Mouse (Mus musculus): ENCODE data around the gene Csad.

DNA sequence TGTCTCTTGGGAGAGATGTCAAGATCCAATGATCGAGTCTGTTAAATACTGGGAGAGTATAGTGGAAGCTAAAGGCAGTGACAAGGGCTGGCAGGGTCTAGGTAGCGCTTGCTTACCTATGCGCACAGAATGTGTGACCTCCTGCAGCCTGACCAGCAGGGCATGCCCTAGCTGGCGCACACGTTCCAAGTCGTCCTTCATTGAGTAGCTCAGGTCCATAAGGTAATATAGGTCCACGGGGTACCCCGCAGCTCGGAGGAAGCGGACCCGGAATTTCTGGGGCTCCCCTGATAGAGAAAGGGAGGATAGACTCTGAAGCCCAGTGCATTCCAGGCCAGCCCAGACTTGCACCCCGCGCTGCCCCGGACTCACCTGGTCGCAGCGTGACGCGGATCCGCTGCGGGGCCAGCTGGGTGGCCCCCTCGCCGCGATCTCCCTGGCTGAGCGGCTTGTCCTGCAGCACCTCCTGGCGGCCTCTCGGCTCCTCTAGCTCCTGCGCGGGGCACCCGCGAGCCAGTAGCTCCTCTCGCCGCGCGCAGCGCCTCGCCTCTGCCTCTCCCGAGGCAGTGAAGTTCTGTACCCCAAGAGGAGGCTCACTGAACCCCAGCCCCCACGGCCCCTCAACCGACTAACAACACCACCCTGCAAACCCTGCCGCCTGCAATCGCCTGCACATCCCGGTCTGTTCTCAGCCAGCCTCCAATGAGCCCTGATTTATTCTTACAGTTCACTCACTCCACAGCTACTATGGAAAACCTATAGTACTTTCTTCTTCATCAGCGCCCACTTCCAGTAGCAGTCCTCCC, 19.9 kb upstream of the Csad start:
- peak; percentile 73 for TF ChIP-seq CTCF (IDR thresholded peaks at IDR 0.05; ENCODE audit: extremely low read depth, insufficient read length, insufficient replicate concordance, low read depth, low read length)
- no peak for TF ChIP-seq POLR2A (IDR thresholded peaks at IDR 0.05; ENCODE audit: low read depth, low read length)

All from small intestine, adult 2 months (tissue).